Mouse (Mus musculus) left cerebral cortex, adult 18-20 months (tissue): ENCODE data around the gene Tenm3. TPM values are rescaled to one million over a fixed set of nuclear protein-coding genes. Genes with fewer than 3 reads are reported as not detected.
"Not testable (repeated sequence)": the region's sequence is repeated elsewhere in the genome, so short reads cannot be mapped to it uniquely, and the experiment has no call there.

ENCODE experiments used
- DNase-seq, 2 experiments: peaks; one replicate each; pipeline ENCODE4 v3.0.0; 2021 to 2022; ENCODE audit warnings: low spot score in 2 of 2, mixed read lengths in 1 of 2
- total RNA-seq, 2 experiments: library from RNA; stranded (reverse); gene quantifications; 2 replicates each; pipeline ENCODE4 v1.2.3; 2021

Tenm3 gene
- total RNA-seq, 2 experiments from 2014 or later: 63.4 to 78.5 TPM

DNA sequence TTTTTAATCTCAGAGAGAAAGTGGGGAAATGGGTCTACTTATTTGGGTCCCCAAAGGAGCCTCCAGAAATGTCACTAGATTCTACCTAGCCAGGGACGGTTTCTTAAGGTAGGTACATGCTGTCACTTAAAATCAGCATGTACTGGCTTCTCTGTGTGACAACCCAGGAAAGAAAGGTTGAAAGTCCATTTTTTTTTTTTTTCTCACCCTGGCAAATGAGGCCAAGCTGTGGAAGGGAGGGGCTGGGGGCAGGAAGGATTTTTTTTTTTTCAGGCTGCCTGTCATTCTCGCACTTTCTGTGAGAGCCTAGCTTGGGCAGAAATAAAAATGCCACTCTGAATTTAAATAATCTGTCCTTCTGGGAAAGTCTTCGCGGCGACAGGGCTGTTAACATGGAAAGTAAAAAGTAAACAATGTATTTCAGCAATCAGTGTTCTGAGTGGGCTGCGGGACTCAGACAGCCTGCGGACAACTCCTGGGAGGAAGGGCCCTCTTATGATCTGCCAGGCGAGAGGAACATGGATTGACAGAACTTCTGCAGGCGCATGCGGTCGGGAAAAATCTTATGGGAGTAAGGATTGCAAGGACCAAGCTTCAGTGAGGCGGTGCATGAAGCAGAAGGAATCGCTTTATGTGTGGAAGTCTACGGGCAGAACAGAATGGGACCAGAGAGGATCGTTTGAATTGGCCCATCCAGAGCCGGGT lies 621.9 kb downstream of the Tenm3 start:
- DNase-seq: peak in 1 of 2 experiments; percentile 9

DNA sequence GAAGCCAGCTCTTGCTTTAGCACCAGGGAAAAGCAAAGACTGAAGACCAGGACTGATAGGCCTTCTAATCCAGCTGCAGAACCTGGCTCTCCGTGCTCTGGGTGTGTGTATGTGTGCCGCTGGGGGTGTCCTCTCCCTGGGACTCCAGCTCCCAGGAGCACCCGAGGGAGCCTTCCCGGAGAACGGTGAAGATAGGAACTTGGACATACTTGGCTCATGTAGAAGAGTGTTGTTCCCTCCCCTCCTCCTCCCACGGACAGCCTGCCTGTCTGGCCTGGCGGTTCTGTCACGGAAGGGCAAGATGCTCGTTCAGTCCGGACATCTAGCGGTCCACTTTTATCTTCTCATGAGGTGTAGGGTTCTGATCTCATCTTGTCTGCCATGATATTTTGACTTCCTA lies 622.4 kb downstream of the Tenm3 start:
- DNase-seq: no peak

DNA sequence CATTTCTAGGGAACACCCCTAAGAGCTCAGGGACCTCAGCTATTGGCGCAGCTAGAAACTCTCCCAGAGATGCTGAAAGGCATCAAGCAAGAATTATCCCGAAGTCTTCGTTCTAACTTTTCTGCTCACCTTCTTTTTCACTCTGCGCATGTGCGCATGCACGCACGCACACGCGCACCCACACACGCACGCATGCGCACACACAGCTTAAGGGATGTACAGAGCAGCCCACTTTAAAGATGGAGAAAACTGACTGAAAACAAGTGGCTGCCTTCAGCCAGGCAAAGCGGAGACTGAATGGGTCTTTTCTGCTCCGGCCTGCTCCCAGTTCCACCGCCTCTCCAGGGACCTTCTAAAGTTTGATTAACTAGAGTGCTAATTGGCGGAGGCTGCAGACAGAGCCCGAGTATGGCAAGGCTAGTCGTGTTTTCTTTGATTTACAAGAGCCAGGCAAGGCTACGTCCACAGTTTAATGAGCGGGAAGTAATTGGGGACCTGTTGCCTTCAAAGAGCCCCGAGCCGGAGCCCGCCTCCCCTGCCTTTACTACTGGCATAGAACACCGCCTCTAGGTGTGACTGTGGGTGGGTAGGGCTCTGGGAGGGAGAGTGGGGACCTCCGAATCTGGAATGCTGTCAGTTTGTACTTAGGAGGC lies 623.1 kb downstream of the Tenm3 start:
- peak; percentile 33 to 42 for DNase-seq

DNA sequence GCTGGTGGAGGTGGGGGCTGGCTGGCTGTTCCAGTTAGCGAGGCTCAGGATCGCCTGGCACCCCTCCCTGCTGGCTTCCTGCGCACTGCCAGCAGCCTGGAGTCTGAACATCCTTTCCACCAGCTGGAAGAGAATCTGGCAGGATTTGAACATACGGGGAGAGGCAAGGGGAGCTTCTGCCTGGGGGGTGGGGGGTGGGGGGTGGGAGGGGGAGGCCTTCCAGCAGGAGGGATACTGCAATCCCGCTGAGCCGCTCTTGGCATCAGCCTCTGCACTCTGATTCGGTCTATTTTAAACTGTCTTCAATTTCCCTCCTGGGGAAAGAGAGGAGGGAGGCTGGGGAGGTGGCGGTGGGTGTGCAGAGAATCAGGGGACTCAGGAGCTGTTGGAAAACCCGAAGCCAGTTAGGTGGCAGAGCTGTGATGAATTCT lies 628.7 kb downstream of the Tenm3 start:
- peak; percentile 61 to 75 for DNase-seq

GRCm38 (mm10) chr8:48214386-48214785 lies 629.4 kb downstream of the Tenm3 start:
- no peak for DNase-seq

DNA sequence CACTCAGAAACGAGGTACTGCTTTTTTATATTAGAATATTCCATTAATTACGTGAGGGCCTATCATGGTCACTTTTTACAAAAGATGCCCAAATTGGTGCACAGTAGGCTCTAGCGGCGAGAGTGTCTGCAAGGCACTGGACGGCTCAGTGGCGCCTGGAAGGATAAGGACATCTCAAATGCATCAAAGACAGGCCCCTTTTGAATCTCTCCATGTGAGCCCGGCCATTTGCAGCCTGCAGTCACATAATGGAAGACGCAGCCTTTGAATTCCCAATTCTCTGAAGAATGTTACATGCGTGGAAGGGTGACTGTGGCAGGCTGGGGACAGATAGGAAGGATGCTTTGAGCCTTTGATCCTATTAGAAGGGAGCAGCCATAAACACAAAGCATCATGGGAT lies 631.8 kb downstream of the Tenm3 start:
- DNase-seq: no peak

GRCm38 (mm10) chr8:48207567-48207966 lies 636.2 kb downstream of the Tenm3 start:
- DNase-seq: no peak

GRCm38 (mm10) chr8:48206922-48207321 lies 636.8 kb downstream of the Tenm3 start:
- no peak for DNase-seq

- DNase-seq: no peak
Measured at GRCm38 (mm10) chr8:48204838-48205345, 638.9 kb downstream of the Tenm3 start.

DNA sequence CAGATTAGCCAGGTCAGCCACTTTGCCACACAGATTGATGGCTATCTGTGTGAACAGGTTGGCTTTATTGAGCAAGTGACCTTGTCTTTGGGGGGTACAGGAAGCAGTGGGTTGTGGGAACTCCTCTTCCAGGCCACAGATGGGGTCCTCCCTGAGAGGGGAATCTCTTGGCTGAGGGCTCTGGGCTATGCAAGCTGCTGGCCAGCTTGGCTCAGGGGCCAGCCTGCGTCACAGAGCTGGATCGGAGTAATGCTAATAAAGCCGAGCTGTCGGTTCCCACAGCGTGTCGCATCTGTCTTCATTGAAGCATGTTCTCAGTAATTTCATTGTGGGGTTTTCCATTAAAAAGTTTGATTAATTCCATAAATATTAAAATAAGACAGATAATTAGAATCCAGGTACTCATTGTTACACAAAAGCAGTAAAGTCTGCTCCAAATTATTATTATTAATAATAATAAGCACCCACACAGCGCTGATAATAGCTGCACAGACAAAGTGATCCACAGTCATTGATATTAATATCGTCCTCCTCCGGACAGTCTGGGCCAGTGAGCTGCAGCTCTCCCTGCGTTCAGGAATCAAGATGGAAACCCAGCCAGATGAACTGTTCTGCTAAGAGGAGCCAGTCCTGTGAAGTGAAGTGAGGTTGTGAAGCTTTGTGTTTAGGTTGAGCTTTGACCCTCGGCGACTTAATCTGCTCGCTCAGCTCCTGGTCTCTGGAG lies 639.5 kb downstream of the Tenm3 start:
- DNase-seq: no peak

- DNase-seq: no peak
Measured at GRCm38 (mm10) chr8:48203611-48204010, 640.1 kb downstream of the Tenm3 start.

GRCm38 (mm10) chr8:48203161-48203560 lies 640.6 kb downstream of the Tenm3 start:
- no peak for DNase-seq

- DNase-seq: no peak
Measured at GRCm38 (mm10) chr8:48202632-48203031, 641.1 kb downstream of the Tenm3 start.

DNA sequence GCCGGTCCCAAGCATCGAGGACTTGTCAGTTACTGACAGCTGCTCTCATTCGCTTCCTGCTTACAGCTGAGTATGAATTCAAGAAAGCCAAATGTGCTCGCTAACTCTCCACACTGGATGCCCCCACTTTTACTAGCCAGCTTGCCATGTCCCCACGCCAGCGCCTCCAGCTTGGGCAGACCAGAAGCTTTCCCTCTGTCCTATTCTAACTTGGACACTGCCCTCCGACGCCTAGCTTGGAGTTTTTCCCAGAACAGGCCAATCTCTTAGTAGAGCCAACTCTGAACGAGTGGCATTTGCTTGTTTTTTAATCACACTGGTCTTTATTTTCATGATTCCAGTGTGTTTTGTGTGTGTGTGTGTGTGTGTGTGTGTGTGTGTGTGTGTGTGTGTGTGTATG lies 644.6 kb downstream of the Tenm3 start:
- no peak for DNase-seq

DNA sequence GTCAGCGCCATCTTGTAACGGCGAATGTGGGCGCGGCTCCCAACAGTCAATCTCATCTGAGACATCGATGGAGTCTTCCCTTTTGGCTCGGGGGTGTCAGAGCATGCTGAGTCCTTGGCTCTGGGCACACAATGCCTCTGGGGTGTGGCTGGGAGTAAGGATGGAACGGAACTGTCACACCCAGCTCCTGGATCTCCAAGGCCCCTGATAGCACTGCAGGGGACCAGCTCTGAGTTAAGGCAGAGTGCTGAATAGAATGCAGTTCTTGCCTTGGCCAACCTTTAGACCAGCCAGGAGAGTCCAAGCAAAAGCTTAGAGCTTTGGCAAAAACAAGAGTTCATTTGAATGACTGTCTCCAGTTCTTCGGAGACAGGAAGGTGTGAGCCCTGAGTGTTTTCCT lies 647.8 kb downstream of the Tenm3 start:
- no peak for DNase-seq

- no peak for DNase-seq
Measured at GRCm38 (mm10) chr8:48188586-48188985, 655.2 kb downstream of the Tenm3 start.

- DNase-seq: no peak
Measured at GRCm38 (mm10) chr8:48183758-48184157, 660.0 kb downstream of the Tenm3 start.

DNA sequence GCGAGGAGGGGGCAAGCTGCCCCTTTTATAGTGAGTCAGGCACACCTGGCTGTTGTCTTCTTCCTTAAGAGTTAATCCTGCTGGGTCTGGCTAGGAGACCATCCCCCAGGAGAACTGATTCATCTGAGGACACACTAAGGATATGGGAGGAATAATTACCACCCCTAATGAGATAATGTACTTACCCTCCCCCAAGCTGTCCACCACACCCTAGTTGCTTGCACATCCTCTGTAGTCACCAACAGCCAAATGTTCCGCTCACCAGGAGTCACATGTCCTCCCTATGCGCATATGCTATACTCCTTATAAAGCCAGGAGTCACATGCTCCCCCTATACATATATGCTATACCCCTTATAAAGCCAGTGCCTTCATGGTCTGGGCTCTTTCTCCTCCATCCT lies 662.8 kb downstream of the Tenm3 start:
- no peak for DNase-seq

GRCm38 (mm10) chr8:48180146-48180545 lies 663.6 kb downstream of the Tenm3 start:
- DNase-seq: not testable (repeated sequence)

DNA sequence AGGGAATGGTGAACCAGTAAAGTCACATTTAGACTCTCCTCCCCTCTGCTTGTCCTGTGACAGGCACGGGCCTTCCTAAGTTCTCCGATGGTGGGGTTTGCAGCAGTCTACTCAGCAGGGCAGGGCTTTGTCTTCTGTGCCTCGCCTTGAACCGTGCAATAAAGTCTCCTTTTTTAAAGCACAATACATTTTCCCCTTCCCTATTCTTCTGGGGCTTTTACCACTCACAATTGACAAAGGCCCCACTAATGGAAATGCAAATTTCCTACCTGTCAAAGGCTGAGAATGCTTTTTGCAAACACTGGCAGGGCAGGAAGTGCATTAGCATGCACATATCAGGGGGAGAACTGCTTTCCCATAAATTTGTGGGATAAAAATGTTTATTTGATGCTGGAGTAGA lies 664.8 kb downstream of the Tenm3 start:
- DNase-seq: no peak

DNA sequence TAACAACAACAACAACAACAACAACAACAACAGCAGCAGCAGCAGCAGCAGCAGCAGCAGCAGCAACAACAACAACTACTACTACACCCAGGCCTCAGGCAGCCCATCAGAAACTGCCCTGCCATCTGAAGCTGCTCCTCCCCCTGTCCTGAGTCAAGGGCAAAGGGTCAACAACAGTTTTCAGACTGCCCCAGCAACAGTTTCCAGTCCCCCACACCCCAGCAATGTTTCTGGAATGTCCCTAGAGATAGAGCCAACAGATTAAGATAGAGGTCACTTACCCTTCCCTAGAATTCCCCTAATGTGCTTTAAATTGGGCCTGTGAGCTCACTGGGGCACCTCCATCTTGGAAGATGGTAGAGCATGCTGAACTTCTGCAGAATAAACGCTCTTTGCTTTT lies 665.9 kb downstream of the Tenm3 start:
- no peak for DNase-seq
